Mouse (Mus musculus) embryonic facial prominence, embryonic 15.5 days (tissue): ENCODE data around the gene Pipox. TPM values are rescaled to one million over a fixed set of nuclear protein-coding genes. Genes with fewer than 3 reads are reported as not detected.

Experiments
- ATAC-seq: fragments of 200-750 bp; cut with Nextera tagmentation; 2 replicates; pipeline ENCODE4 v1.8.0; 2017; ENCODE audit warnings: low read depth, moderate TSS enrichment; ENCODE audit not compliant: insufficient number of reproducible peaks, low FRiP score, low TSS enrichment
- H3K27ac ChIP-seq: fragments of 300-500 bp; sonication (generic); replicated peaks from 2 replicates; pipeline ENCODE4 v1.5.1; 2015; ENCODE audit warnings: mild to moderate bottlenecking, inconsistent platforms
- H3K27me3 ChIP-seq: fragments of 300-500 bp; sonication (generic); 2 replicates; pipeline ENCODE4 v1.6.1; 2015; ENCODE audit warnings: inconsistent platforms
- H3K36me3 ChIP-seq: fragments of 300-500 bp; sonication (generic); 2 replicates; pipeline ENCODE4 v1.6.1; 2015; ENCODE audit warnings: mild to moderate bottlenecking, inconsistent platforms
- H3K4me1 ChIP-seq: fragments of 300-500 bp; sonication (generic); 2 replicates; pipeline ENCODE4 v1.6.1; 2015; ENCODE audit warnings: inconsistent platforms
- H3K4me2 ChIP-seq: fragments of 300-500 bp; sonication (generic); replicated peaks from 2 replicates; pipeline ENCODE4 v1.6.1; 2015; ENCODE audit warnings: mild to moderate bottlenecking, inconsistent platforms
- H3K4me3 ChIP-seq: fragments of 300-500 bp; sonication (generic); replicated peaks from 2 replicates; pipeline ENCODE4 v1.5.1; 2015; ENCODE audit warnings: mild to moderate bottlenecking, inconsistent platforms
- H3K9ac ChIP-seq: fragments of 300-500 bp; sonication (generic); 2 replicates; pipeline ENCODE4 v1.6.1; 2015; ENCODE audit warnings: inconsistent platforms
- H3K9me3 ChIP-seq: fragments of 300-500 bp; sonication (generic); replicated peaks from 2 replicates; pipeline ENCODE4 v1.6.1; 2016; ENCODE audit warnings: inconsistent platforms
- WGBS: fragments of 180-500 bp; shearing (Covaris S2); methylation state at CpG from one replicate; pipeline ENCODE4 v1.1.7; 2015; 5-methylcytosine and 5-hydroxymethylcytosine counted together
- polyA plus RNA-seq: library from polyadenylated mRNA; unstranded; fragments of >200 nt; fragmentation: Nextera tagmentation; extraction: Ambion mirVana; gene quantifications from 2 replicates; pipeline ENCODE4 v1.2.1, GENCODE M21; 2015

Gene Pipox
- polyA plus RNA-seq, 1 experiment from 2014 or later: 1.0 TPM

DNA sequence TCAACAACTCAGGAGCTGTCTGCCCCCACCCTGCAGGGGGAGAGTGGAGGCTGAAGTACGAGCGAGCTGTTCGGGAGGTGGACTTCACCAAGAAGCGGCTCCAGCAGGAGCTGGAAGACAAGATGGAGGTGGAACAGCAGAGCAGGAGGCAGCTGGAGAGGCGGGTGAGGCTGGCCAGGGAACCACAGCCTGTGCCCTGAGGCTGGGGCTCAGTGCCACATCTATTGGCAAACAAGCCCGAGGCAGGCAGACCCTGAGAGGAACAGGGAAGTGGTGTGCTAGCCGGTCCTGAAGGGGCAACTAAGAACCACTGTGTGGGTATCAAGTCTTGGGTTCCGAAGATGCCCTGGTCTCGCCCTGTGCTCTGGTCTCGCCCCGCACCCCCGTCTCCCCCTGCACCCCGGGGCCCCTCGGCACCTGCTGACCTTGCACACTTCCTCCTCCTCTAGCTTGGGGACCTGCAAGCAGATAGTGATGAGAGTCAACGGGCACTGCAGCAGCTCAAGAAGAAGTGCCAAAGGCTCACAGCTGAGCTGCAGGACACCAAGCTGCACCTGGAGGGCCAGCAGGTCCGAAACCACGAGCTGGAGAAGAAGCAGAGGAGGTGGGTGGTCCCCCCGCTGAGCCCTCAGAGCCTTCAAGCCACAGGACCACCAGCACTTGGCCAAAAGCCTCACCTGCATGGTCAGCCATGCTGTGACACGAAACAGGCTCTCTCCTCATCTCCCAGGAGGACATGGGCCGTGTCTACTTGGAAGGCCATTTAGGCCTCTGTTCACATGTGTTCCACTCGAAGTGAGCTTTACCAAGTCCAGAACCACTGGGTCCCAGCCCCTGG lies 50.6 kb downstream of the Pipox start:
- Histone ChIP-seq H3K27ac (no peak overlapping the region), H3K36me3 (peaks cover 71% of the 10 kb centered on the region), H3K4me3 (no peak overlapping the region), H3K4me1 (no peaks in the 10 kb centered on the region; the same call in 1 of the 2 replicates), H3K9ac (no peak overlapping the region), H3K4me2 (no peak overlapping the region), H3K27me3 (no peaks in the 10 kb centered on the region), H3K9me3 (no peaks in the 10 kb centered on the region)
- 89% methylated on average over 21 of the region's 21 CpGs for WGBS
- ATAC-seq: no peak

DNA sequence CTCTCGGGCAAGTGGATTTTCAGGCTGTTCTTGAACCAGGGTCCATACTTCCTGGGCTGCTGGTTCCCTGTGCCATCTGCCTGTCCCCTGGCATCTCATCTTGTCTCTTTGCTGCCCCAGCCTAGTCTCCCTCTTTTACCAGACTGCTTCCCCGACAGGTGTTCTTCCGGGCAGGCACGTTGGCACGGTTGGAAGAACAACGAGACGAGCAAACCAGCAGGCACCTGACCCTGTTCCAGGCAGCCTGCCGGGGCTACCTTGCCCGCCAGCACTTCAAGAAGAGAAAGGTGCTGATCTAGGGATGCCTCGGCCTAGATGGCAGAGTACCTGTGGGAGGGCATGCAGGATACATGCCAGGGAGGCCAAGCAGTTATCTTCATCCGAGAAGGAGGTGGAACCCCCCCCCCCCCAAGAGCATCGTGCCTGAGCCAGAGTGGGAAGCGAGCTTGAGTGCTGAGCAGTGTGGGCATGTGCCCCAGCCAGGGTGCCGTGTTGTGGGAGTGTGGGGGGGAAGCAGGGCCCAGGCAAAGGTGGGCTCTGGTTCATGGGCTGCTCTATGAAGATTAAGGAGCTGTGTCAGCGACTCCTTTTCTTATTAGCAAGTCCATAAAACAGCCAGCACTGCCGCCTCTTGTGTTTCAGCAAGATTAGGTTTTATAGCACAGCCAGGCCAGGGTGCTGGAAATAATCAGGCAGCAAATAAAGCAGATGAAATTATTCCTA lies 53.2 kb downstream of the Pipox start:
- 80% methylated on average over 16 of the region's 16 CpGs for WGBS
- Histone ChIP-seq H3K27ac (0 out of 2 replicates have a peak overlapping the region, but pooled peaks have one; percentile 13), H3K27me3 (no peaks in the 10 kb centered on the region), H3K9me3 (no peaks in the 10 kb centered on the region), H3K36me3 (peaks cover 54% of the 10 kb centered on the region), H3K4me3 (no peak overlapping the region), H3K9ac (no peak overlapping the region), H3K4me1 (peaks cover 5% of the 10 kb centered on the region; the same call in 1 of the 2 replicates), H3K4me2 (no peak overlapping the region)
- ATAC-seq: no peak

DNA sequence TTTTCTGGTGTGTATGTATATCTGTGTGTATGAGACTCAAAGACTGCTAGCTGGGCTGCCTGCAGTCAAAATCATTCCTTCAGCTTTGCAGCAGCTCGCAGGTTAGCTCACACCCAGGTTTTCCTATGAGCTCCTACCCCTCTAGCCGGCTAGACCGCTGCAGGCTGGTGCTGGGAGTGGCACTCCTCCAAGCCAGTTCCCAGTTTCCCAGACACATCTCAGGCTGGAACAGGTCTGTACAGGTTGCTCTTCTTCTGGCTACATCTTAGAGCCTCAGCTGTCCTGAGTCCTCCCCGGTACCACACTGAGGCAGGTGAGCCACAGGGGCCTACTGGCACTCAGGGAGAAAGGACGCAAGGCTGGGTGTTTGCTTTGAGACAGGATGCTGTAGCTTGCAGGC lies 56.0 kb downstream of the Pipox start:
- Histone ChIP-seq H3K4me3 (0 out of 2 replicates have a peak overlapping the region, but pooled peaks have one; percentile 2), H3K4me1 (peaks cover 5% of the 10 kb centered on the region; the same call in 1 of the 2 replicates), H3K9ac (no peak overlapping the region), H3K27me3 (no peaks in the 10 kb centered on the region), H3K36me3 (peaks cover 44% of the 10 kb centered on the region), H3K27ac (peak overlapping the region; percentile 69), H3K4me2 (no peak overlapping the region), H3K9me3 (no peaks in the 10 kb centered on the region)
- WGBS: 62% methylated on average over 5 of the region's 5 CpGs
- 0 out of 2 replicates have a peak, but pooled peaks have one; percentile 47 for ATAC-seq

DNA sequence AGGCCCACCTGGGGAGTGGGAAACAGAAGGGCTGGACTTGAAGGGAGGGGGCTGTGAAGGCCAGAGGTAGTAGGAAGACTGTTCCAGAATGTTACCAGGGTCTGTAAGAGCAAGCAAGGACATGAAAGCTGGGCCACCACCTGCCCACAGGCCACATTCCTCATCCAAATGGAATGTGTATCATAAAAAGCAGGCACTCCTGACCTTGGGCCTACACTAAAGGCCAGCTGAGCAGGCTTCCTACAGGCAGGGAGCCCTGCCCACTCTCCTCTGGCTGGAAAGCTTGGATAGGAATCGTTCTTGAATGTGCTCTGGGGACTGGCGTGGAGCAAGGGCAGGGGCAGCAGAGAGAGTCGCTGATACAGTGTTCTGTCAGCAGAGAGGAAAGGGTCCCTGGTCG lies 57.1 kb downstream of the Pipox start:
- no peak overlapping the region for H3K4me3 ChIP-seq
- no peak overlapping the region for H3K9ac ChIP-seq
- no peak for ATAC-seq
- H3K27me3 ChIP-seq: no peaks in the 10 kb centered on the region
- H3K9me3 ChIP-seq: no peaks in the 10 kb centered on the region
- no peak overlapping the region for H3K4me2 ChIP-seq
- peaks cover 5% of the 10 kb centered on the region; the same call in 1 of the 2 replicates for H3K4me1 ChIP-seq
- 53% methylated on average over 4 of the region's 4 CpGs for WGBS
- H3K27ac ChIP-seq: peak overlapping the region; percentile 69
- H3K36me3 ChIP-seq: peaks cover 42% of the 10 kb centered on the region

DNA sequence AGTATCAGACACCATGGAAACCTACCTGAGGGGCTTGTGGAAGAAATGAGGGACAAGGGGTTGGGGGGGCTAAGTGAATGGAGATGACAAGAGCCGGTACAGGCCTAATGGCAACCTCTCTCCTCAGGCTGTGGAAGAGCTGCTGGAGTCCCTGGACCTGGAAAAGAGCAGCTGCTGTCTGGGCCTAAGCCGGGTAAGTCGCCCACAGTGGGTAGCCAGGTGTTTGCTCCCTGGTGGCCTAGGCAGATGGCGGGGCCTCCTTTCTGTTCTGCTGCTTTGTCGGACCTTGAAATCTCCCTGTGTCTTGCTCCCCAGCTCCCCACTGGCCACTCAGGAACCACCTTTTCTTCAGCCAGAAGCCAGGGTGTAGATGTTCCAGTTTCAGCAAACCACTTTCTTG lies 57.6 kb downstream of the Pipox start:
- H3K9ac ChIP-seq: no peak overlapping the region
- ATAC-seq: no peak
- H3K36me3 ChIP-seq: peaks cover 37% of the 10 kb centered on the region

DNA sequence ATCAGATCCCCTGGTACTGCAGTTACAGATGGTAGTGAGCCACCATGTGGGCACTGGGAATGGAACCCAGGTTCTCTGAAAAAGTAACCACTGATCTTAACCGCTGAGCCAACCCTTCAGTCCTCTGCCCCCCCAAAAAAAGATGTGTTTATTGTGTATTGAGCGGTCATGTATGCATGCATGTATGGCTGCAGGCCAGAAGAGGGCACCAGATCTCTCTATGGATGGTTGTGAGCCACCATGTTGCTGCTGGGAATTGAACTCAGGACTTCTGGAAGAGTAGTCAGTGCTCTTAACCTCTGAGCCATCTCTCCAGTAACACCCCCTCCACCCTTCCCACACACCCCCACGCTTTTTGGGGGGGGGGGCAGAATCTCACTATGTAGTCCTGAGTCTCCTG lies 58.8 kb downstream of the Pipox start:
- H3K27me3 ChIP-seq: no peaks in the 10 kb centered on the region
- no peak overlapping the region for H3K9ac ChIP-seq
- H3K36me3 ChIP-seq: peaks cover 45% of the 10 kb centered on the region
- H3K4me3 ChIP-seq: no peak overlapping the region
- peaks cover 5% of the 10 kb centered on the region; the same call in 1 of the 2 replicates for H3K4me1 ChIP-seq
- 86% methylated on average over 3 of the region's 3 CpGs for WGBS
- H3K4me2 ChIP-seq: no peak overlapping the region
- no peak overlapping the region for H3K27ac ChIP-seq
- no peak for ATAC-seq
- no peaks in the 10 kb centered on the region for H3K9me3 ChIP-seq

More for the DNA sequence above, 57.6 kb downstream of the Pipox start:
- Histone ChIP-seq H3K27ac (peak overlapping the region; percentile 69), H3K4me3 (no peak overlapping the region), H3K27me3 (no peaks in the 10 kb centered on the region), H3K9me3 (no peaks in the 10 kb centered on the region), H3K4me1 (peaks cover 5% of the 10 kb centered on the region; the same call in 1 of the 2 replicates), H3K4me2 (no peak overlapping the region)
- WGBS: 71% methylated on average over 5 of the region's 5 CpGs

DNA sequence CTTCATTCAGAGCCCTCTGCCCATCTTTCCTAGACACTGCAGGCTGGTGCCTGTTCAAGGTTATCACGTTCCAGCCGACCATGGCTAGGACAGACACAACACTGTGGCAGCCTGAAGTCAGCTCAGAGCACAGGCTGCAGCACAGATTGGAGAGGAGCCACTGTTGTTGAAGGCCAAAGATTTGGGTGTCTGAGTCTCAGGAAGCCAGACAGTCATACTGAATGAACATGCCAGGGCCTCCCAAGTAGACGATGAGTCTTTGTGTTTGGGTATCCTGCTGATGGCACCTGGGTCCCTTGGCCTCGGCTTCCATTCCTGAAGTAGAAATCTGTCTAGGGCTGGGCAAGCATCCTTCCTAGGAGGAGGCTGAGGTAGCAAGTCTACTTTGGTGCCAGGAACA lies 61.4 kb downstream of the Pipox start:
- no peak for ATAC-seq
- no peak overlapping the region for H3K9ac ChIP-seq
- H3K4me1 ChIP-seq: peaks cover 5% of the 10 kb centered on the region; the same call in 1 of the 2 replicates
- peaks cover 63% of the 10 kb centered on the region for H3K36me3 ChIP-seq
- H3K4me2 ChIP-seq: no peak overlapping the region
- no peaks in the 10 kb centered on the region for H3K9me3 ChIP-seq
- no peaks in the 10 kb centered on the region for H3K27me3 ChIP-seq
- 82% methylated on average over 4 of the region's 4 CpGs for WGBS
- H3K4me3 ChIP-seq: no peak overlapping the region
- no peak overlapping the region for H3K27ac ChIP-seq

DNA sequence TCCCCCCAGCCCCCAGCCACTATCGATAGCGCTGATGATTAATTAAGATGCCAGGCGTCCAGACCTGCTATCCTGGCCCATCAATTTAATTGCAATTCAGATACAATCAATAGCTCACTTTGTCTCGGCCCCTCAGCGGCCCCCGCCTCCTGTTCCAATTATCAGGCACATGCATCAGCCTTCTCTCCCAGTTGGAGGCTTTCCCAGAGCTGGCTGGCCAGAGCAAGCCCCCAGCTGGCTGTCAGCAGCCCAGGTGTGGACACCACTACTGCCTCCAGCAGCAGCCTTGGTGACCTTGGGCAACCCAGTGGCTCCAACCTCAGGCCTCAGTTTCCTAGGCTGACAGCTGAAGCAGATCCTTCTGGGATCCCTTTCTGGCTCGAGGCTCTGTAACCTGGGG lies 63.0 kb downstream of the Pipox start:
- Histone ChIP-seq H3K9ac (no peak overlapping the region), H3K36me3 (peaks cover 55% of the 10 kb centered on the region), H3K27ac (no peak overlapping the region), H3K4me2 (no peak overlapping the region), H3K9me3 (no peaks in the 10 kb centered on the region), H3K27me3 (no peaks in the 10 kb centered on the region), H3K4me1 (peaks cover 5% of the 10 kb centered on the region), H3K4me3 (no peak overlapping the region)
- WGBS: 45% methylated on average over 7 of the region's 7 CpGs
- ATAC-seq: no peak

Other genes with a start within 250 kb of the Pipox start
- gene Nufip2, start 207.9 kb downstream of the Pipox start, polyA plus RNA-seq: 5.1 and 5.2 TPM in 2 replicates
- gene Cryba1, start 168.8 kb downstream of the Pipox start, polyA plus RNA-seq: 6.0 and 7.2 TPM in 2 replicates
- gene Myo18a, start 130.8 kb downstream of the Pipox start, polyA plus RNA-seq: 56.3 and 58.9 TPM in 2 replicates
- gene Gm10277, start 106.3 kb downstream of the Pipox start, polyA plus RNA-seq: 1.3 and 1.4 TPM in 2 replicates
- gene Sez6, start 36.7 kb upstream of the Pipox start, polyA plus RNA-seq: 0.60 and 1.3 TPM in 2 replicates
- gene Phf12, start 88.7 kb upstream of the Pipox start, polyA plus RNA-seq: 16.8 and 18.4 TPM in 2 replicates
- 18.5 and 19.7 TPM in 2 replicates for gene Dhrs13, start 138.2 kb upstream of the Pipox start, polyA plus RNA-seq
- gene Flot2, start 143.8 kb upstream of the Pipox start, polyA plus RNA-seq: 65.5 and 65.7 TPM in 2 replicates
- 33.3 and 33.6 TPM in 2 replicates for gene Eral1, start 186.3 kb upstream of the Pipox start, polyA plus RNA-seq
- 14.4 and 17.3 TPM in 2 replicates for gene Fam222b, start 200.6 kb upstream of the Pipox start, polyA plus RNA-seq